Mouse (Mus musculus) lung, postnatal 0 days (tissue): ENCODE data around the gene Asic4.

Source experiments
- CTCF ChIP-seq: IDR thresholded peaks from 2 replicates; pipeline ENCODE4 v1.5.1; 2016; ENCODE audit warnings: antibody characterized with exemption, mild to moderate bottlenecking
- EP300 ChIP-seq: IDR thresholded peaks from 2 replicates; pipeline ENCODE4 v1.6.1; 2016; ENCODE audit warnings: antibody characterized with exemption, mild to moderate bottlenecking, control low read depth

GRCm38 (mm10) chr1:75492579-75493170 is 42.4 kb downstream of the Asic4 start:
- TF ChIP-seq CTCF (no peak), EP300 (no peak)
